Mouse (Mus musculus): Measurements from ENCODE around the gene Sh3bgr. TPM values are rescaled to one million over a fixed set of nuclear protein-coding genes. Genes with fewer than 3 reads are reported as not detected.

The Sh3bgr gene
- total and polyA plus RNA-seq, 3 experiments = 0.38 to 0.70 TPM; not detected in 1

- TF ChIP-seq ELF1 (IDR thresholded peaks at IDR 0.05; ENCODE audit: low read depth, low read length) (no peak), USF2 (conservative IDR thresholded peaks at IDR 0.05; ENCODE audit: low read depth, low read length) (no peak), MYC (IDR thresholded peaks at IDR 0.05; ENCODE audit: low read depth, low read length) (no peak), MEF2A (IDR thresholded peaks at IDR 0.05; ENCODE audit: borderline replicate concordance, low read depth, low read length) (no peak), RAD21 (IDR thresholded peaks at IDR 0.05; ENCODE audit: low read depth, low read length) (no peak), POLR2A (IDR thresholded peaks at IDR 0.05; ENCODE audit: low read depth, low read length) (no peak), GABPA (IDR thresholded peaks at IDR 0.05; ENCODE audit: insufficient replicate concordance, low read depth, low read length) (no peak)
- Histone ChIP-seq H3K9me3 (replicated peaks; ENCODE audit: low read length) (peaks cover 4% of the 10 kb centered on the region), H3K4me1 (ENCODE audit: control insufficient read depth in 1 of 2, insufficient read depth in 2 of 2) (peaks cover 6 to 40% of the 10 kb centered on the region in 2 experiments; a peak in 3 of 4 replicates), H3K27ac (ENCODE audit: insufficient read depth, low read depth) (no peak overlapping the region), H3K9ac (ENCODE audit: insufficient read depth, low read depth) (no peak overlapping the region), H3K4me3 (replicated peaks in 1 of 3; ENCODE audit: low read depth in 2 of 3, low read length in 2 of 3, poor library complexity in 1 of 3) (no peak overlapping the region), H3K4me2 (ENCODE audit: insufficient read depth, low read depth, poor library complexity, severe bottlenecking) (no peak overlapping the region), H3K27me3 (replicated peaks) (no peaks in the 10 kb centered on the region), H3K36me3 (replicated peaks in 1 of 2; ENCODE audit: control insufficient read depth in 1 of 2, insufficient read depth in 1 of 2, low read length in 1 of 2) (no peaks in the 10 kb centered on the region), H3K79me2 (replicated peaks; ENCODE audit: control insufficient read depth, extremely low read depth, insufficient read depth, poor library complexity, severe bottlenecking) (no peaks in the 10 kb centered on the region)
- in situ Hi-C loops (cut with MboI; ENCODE audit: low pct_ligation_motif_present, low pct_unique_long_range_greater_than_20kb, low sequenced_read_pairs) (no loop called here), dilution Hi-C loops (cut with MboI; ENCODE audit: extremely low pct_ligation_motif_present, extremely low pct_unique_long_range_greater_than_20kb, low sequenced_read_pairs) (no loop called here)
- DNase-seq (ENCODE audit: extremely low read depth) = no peak
Measured at GRCm38 (mm10) chr16:96271736-96272135, 71.5 kb downstream of the Sh3bgr start.

DNA sequence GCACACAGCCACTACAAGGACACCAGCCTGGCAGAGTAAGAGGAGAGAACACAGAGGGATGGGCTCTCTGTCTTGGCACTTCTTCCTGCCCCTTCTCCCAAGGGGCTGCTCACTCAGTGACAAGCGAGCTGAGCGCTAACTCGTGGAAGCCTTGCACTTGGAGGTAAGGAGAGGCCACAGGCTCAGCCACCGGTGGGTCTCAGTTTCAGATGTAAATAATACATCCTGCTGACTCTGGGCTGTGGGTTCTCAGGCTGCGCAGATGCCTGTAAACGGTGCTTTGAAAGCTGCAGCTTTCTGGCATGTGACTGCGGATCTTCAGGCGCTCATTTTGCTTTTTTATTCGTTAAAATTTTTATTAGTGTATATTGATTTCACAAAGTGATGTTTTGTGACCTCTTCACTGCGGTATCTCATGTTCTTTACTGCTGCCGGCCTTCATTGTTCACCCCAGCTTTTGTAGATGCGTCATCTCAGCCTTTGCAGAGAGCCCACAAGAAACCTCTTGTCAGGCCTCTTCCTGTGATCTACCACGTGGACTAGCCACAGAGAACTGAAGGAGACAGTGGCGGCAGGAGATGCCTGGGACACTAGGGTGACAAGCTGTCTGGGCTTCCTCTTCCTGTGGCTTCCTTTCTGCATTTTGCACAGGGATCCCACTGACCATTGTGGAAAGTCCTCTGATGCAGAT, 72.8 kb downstream of the Sh3bgr start:
- dilution Hi-C loops (cut with MboI; ENCODE audit: extremely low pct_ligation_motif_present, extremely low pct_unique_long_range_greater_than_20kb, low sequenced_read_pairs) = no loop called here
- H3K36me3 ChIP-seq (replicated peaks in 1 of 2; ENCODE audit: control insufficient read depth in 1 of 2, insufficient read depth in 1 of 2, low read length in 1 of 2) = no peaks in the 10 kb centered on the region
- in situ Hi-C loops (cut with MboI; ENCODE audit: low pct_ligation_motif_present, low pct_unique_long_range_greater_than_20kb, low sequenced_read_pairs) = no loop called here
- no peaks in the 10 kb centered on the region for H3K79me2 ChIP-seq (replicated peaks; ENCODE audit: control insufficient read depth, extremely low read depth, insufficient read depth, poor library complexity, severe bottlenecking)
- no peaks in the 10 kb centered on the region for H3K27me3 ChIP-seq (replicated peaks)
- no peak overlapping the region for H3K9ac ChIP-seq (ENCODE audit: insufficient read depth, low read depth)
- no peak overlapping the region for H3K4me3 ChIP-seq (replicated peaks in 1 of 3; ENCODE audit: low read depth in 2 of 3, low read length in 2 of 3, poor library complexity in 1 of 3)
- DNase-seq (ENCODE audit: extremely low read depth) = peak; percentile 82
- no peak overlapping the region for H3K27ac ChIP-seq (ENCODE audit: insufficient read depth, low read depth)
- peaks cover 4% of the 10 kb centered on the region for H3K9me3 ChIP-seq (replicated peaks; ENCODE audit: low read length)
- H3K4me1 ChIP-seq (ENCODE audit: control insufficient read depth in 1 of 2, insufficient read depth in 2 of 2) = peaks cover 6 to 40% of the 10 kb centered on the region in 2 experiments; a peak in 3 of 4 replicates
- H3K4me2 ChIP-seq (ENCODE audit: insufficient read depth, low read depth, poor library complexity, severe bottlenecking) = peak overlapping the region; percentile 59
- TF ChIP-seq HCFC1 (IDR thresholded peaks at IDR 0.05; ENCODE audit: low read depth, low read length) (no peak), ETS1 (conservative IDR thresholded peaks at IDR 0.05; ENCODE audit: low read depth, low read length) (no peak; the same call in 1 of the 2 replicates), MXI1 (IDR thresholded peaks at IDR 0.05; ENCODE audit: low read depth, low read length) (peak; percentile 63; the same call in 1 of the 2 replicates), TCF12 (IDR thresholded peaks at IDR 0.05; ENCODE audit: low read depth, low read length) (no peak), PAX5 (IDR thresholded peaks at IDR 0.05; ENCODE audit: low read length) (no peak), JUND (conservative IDR thresholded peaks at IDR 0.05; ENCODE audit: low read depth, low read length) (no peak), NELFE (IDR thresholded peaks at IDR 0.05; ENCODE audit: low read depth, low read length) (no peak), ELF1 (IDR thresholded peaks at IDR 0.05; ENCODE audit: low read depth, low read length) (no peak), NRF1 (IDR thresholded peaks at IDR 0.05; ENCODE audit: low read depth, low read length) (peak; percentile 9; the same call in 1 of the 2 replicates), MYC (IDR thresholded peaks at IDR 0.05; ENCODE audit: low read depth, low read length) (peak; percentile 64; the same call in 1 of the 2 replicates), JUN (IDR thresholded peaks at IDR 0.05; ENCODE audit: insufficient read depth, low read depth, low read length) (no peak), MAFK (IDR thresholded peaks at IDR 0.05; ENCODE audit: insufficient replicate concordance, low read length) (no peak; the same call in 1 of the 2 replicates), RAD21 (IDR thresholded peaks at IDR 0.05; ENCODE audit: low read depth, low read length) (no peak), MAZ (IDR thresholded peaks at IDR 0.05; ENCODE audit: low read depth, low read length) (no peak), CHD2 (IDR thresholded peaks at IDR 0.05; ENCODE audit: low read length) (no peak), ZMIZ1 (IDR thresholded peaks at IDR 0.05; ENCODE audit: low read depth, low read length) (no peak), POLR2AphosphoS2 (IDR thresholded peaks at IDR 0.05; ENCODE audit: low read depth, low read length) (no peak), ZC3H11A (IDR thresholded peaks at IDR 0.05; ENCODE audit: low read depth, low read length) (no peak), USF1 (IDR thresholded peaks at IDR 0.05; ENCODE audit: low read depth, low read length) (no peak), RCOR1 (conservative IDR thresholded peaks at IDR 0.05; ENCODE audit: low read depth, low read length) (no peak), SIN3A (IDR thresholded peaks at IDR 0.05; ENCODE audit: low read length) (no peak), EP300 (IDR thresholded peaks at IDR 0.05; ENCODE audit: low read length) (peak; percentile 8; the same call in 1 of the 2 replicates), KAT2A (IDR thresholded peaks at IDR 0.05; ENCODE audit: insufficient replicate concordance, low read length) (no peak), ZKSCAN1 (IDR thresholded peaks at IDR 0.05; ENCODE audit: borderline replicate concordance, low read depth, low read length) (no peak), BHLHE40 (IDR thresholded peaks at IDR 0.05; ENCODE audit: low read depth, low read length) (peak; percentile 53), IRF4 (IDR thresholded peaks at IDR 0.05; ENCODE audit: low read depth, low read length) (no peak), SMC3 (IDR thresholded peaks at IDR 0.05; ENCODE audit: low read depth, low read length) (no peak), USF2 (conservative IDR thresholded peaks at IDR 0.05; ENCODE audit: low read depth, low read length) (0 out of 2 replicates have a peak, but pooled peaks have one; percentile 19)

All from CH12.LX (cell line).